Mouse (Mus musculus) limb, embryonic 14.5 days (tissue): ENCODE measurements around the gene Ggact. TPM values are rescaled to one million over a fixed set of nuclear protein-coding genes. Genes with fewer than 3 reads are reported as not detected.

Source experiments
- ATAC-seq: fragments of 200-750 bp; cut with Nextera tagmentation; 2 replicates; pipeline ENCODE4 v1.8.0; 2017; ENCODE audit warnings: low read depth, moderate number of reproducible peaks, moderate TSS enrichment; ENCODE audit not compliant: low FRiP score
- DNase-seq: peaks from one replicate; pipeline ENCODE4 v3.0.0-alpha.2; 2015; ENCODE audit warnings: low spot score
- H3K27ac ChIP-seq: fragments of 300-500 bp; sonication (generic); replicated peaks from 2 replicates; pipeline ENCODE4 v1.5.1; 2014; ENCODE audit warnings: low read depth, mild to moderate bottlenecking, low read length, moderate library complexity, mixed read lengths
- H3K27me3 ChIP-seq: fragments of 300-500 bp; sonication (generic); 2 replicates; pipeline ENCODE4 v1.6.1; 2014; ENCODE audit warnings: low read length, mixed read lengths; ENCODE audit not compliant: control insufficient read depth, insufficient read depth
- H3K36me3 ChIP-seq: fragments of 300-500 bp; sonication (generic); 2 replicates; pipeline ENCODE4 v1.6.1; 2014; ENCODE audit warnings: mild to moderate bottlenecking, low read length, moderate library complexity, mixed read lengths; ENCODE audit not compliant: control insufficient read depth, insufficient read depth
- H3K4me1 ChIP-seq: fragments of 300-500 bp; sonication (generic); 2 replicates; pipeline ENCODE4 v1.6.1; 2014; ENCODE audit warnings: antibody characterized with exemption, low read length, mixed read lengths; ENCODE audit not compliant: control insufficient read depth, insufficient read depth
- H3K4me2 ChIP-seq: fragments of 300-500 bp; sonication (generic); replicated peaks from 2 replicates; pipeline ENCODE4 v1.6.1; 2014; ENCODE audit warnings: low read depth, mild to moderate bottlenecking, low read length, moderate library complexity; ENCODE audit not compliant: severe bottlenecking
- H3K4me3 ChIP-seq: fragments of 300-500 bp; sonication (generic); replicated peaks from 2 replicates; pipeline ENCODE4 v1.5.1; 2014; ENCODE audit warnings: low read length
- H3K9ac ChIP-seq: fragments of 300-500 bp; sonication (generic); 2 replicates; pipeline ENCODE4 v1.6.1; 2014; ENCODE audit warnings: mild to moderate bottlenecking, low read depth, low read length, moderate library complexity; ENCODE audit not compliant: severe bottlenecking
- H3K9me3 ChIP-seq: fragments of 300-500 bp; sonication (generic); 2 replicates; pipeline ENCODE4 v1.6.1; 2016; ENCODE audit warnings: low read length; ENCODE audit not compliant: control insufficient read depth
- POLR2A ChIP-seq: fragments of 200-500 bp; IDR thresholded peaks from 2 replicates; pipeline ENCODE4 v1.8.0; 2012; ENCODE audit warnings: inconsistent platforms, mild to moderate bottlenecking, moderate library complexity, borderline replicate concordance; ENCODE audit not compliant: insufficient read depth, insufficient read length; ENCODE audit errors: extremely low read depth
- WGBS: fragments of 180-500 bp; shearing (Covaris S2); extraction: QIAGEN DNeasy Blood & Tissue Kit; methylation state at CpG from one replicate; pipeline ENCODE4 v1.1.7; 2014; 5-methylcytosine and 5-hydroxymethylcytosine counted together
- polyA plus RNA-seq, 2 experiments: library from polyadenylated mRNA; depleted of rRNA in 1 of 2; stranded (reverse) in 1 of 2; unstranded in 1 of 2; fragments of >200 nt; fragmentation: Nextera tagmentation in 1 of 2; extraction: Ambion mirVana in 1 of 2; gene quantifications; 2 replicates each; pipeline versions ENCODE4 v1.2.1 to v1.2.3; 2012 to 2014

The Ggact gene
- polyA plus RNA-seq, 2 experiments: 6.6 to 9.1 TPM

DNA sequence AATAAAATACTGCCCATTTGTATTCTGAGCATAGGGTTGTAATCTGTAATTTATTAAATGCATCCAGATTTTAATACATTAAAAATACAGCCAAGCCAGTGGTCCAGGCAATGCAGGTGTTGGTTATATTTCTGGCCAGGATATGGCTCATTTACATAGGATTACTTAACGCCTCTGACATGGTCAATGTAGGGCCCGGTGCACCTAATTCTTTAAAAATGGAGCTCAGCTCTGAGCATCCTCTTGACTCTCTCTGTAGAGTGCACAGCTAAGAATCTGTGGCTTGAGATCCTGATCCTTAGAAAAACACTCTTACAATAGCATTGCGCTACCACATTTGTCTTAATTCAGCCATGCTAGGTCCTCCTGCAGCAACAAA, 29.9 kb upstream of the Ggact start:
- Histone ChIP-seq H3K4me2 (no peak overlapping the region), H3K4me1 (no peaks in the 10 kb centered on the region)

DNA sequence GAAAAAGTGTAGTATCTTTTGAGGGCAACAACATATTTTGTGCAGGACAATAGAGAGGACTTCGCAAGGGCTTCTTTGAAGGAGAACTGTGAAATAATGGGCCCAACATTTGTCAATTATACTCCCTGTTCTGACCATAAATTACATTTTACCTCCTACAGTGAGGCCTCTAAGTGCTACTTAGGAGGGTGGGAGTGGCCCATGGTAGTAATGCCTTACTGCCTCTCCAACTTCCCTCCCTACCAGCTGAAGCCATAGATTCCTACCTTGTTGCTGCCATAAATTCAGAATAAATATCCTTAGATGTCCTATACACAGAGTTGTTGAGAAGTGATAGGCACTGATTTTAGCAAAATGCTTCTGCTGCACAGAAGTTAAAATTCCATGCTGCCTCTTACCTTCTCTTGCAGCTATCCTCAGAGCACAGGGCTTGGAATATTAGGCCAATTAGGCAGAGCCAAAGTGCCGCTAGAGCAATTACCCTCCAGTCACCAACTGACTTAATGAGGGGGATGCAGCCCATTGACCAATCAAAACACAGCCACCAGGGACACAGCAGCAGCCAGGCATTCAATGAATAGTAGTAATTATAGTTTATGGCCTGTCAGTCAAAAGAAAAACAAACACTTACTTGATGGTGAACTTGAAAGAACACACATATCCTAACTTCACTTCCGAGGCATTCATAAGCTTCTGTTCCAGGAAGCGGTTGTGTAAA, 29.4 kb upstream of the Ggact start:
- Histone ChIP-seq H3K9me3 (no peaks in the 10 kb centered on the region), H3K9ac (no peak overlapping the region), H3K27ac (no peak overlapping the region), H3K4me3 (no peak overlapping the region), H3K27me3 (no peaks in the 10 kb centered on the region), H3K4me1 (no peaks in the 10 kb centered on the region), H3K36me3 (peaks cover 37% of the 10 kb centered on the region), H3K4me2 (no peak overlapping the region)
- WGBS: 31% methylated on average over 4 of the region's 4 CpGs
- no peak for ATAC-seq
- DNase-seq: no peak
- TF ChIP-seq POLR2A: no peak

More for the DNA sequence above, 29.9 kb upstream of the Ggact start:
- Histone ChIP-seq H3K36me3 (peaks cover 40% of the 10 kb centered on the region), H3K9ac (no peak overlapping the region), H3K27me3 (no peaks in the 10 kb centered on the region), H3K4me3 (no peak overlapping the region), H3K9me3 (no peaks in the 10 kb centered on the region), H3K27ac (no peak overlapping the region)
- DNase-seq (no peak), ATAC-seq (no peak)
- TF ChIP-seq POLR2A: no peak
- 60% methylated on average over 3 of the region's 3 CpGs for WGBS

DNA sequence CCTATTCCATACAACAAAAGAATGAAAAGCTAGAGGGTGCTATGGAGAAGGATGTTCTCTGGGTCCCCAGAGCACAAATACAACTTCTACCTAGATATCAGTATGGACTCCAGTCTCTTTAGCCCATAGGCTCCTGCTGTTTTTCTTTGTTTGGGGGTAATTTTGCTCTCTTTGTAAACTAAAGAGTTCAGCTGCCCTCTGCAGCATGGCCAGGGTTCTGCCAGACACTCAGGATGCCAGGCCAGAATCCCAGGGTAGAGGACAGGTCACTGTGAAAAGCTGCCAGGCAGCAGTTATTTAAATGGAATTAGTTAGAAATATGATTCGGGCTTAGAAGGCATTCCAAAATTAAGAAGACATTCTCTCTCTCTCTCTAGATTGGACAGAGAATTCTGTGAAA, 22.9 kb upstream of the Ggact start:
- Histone ChIP-seq H3K27ac (no peak overlapping the region), H3K27me3 (no peaks in the 10 kb centered on the region), H3K9me3 (no peaks in the 10 kb centered on the region), H3K4me1 (no peaks in the 10 kb centered on the region), H3K9ac (no peak overlapping the region), H3K36me3 (peaks cover 18% of the 10 kb centered on the region), H3K4me2 (no peak overlapping the region), H3K4me3 (no peak overlapping the region)
- WGBS: 87% methylated on average over 1 of the region's 1 CpGs
- DNase-seq (no peak), ATAC-seq (no peak)
- no peak for TF ChIP-seq POLR2A

DNA sequence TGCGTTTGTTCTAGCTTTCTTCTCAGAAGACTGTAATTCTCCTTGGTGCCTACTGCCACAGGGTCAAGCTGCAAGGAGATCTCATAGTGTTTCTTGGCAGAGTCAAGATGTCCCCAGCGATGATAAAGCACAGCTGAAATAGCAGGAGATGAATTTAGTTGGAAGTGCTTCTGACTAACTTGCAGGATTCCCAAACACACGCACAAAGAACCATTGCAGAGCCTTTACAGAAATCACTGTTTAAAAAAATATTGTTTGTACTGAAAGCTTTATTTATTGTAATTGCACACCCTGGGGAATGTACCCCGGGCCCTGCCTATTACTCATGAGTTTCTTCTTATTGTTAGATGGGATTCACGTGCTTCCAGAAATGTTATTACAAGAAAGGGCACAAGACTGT, 6.5 kb upstream of the Ggact start:
- Histone ChIP-seq H3K27me3 (no peaks in the 10 kb centered on the region), H3K36me3 (peaks cover 5% of the 10 kb centered on the region; the same call in 1 of the 2 replicates), H3K4me2 (no peak overlapping the region), H3K9ac (no peak overlapping the region), H3K4me1 (no peaks in the 10 kb centered on the region), H3K27ac (no peak overlapping the region), H3K4me3 (no peak overlapping the region), H3K9me3 (no peaks in the 10 kb centered on the region)
- TF ChIP-seq POLR2A: no peak
- DNase-seq (no peak), ATAC-seq (no peak)
- WGBS: 79% methylated on average over 5 of the region's 5 CpGs

DNA sequence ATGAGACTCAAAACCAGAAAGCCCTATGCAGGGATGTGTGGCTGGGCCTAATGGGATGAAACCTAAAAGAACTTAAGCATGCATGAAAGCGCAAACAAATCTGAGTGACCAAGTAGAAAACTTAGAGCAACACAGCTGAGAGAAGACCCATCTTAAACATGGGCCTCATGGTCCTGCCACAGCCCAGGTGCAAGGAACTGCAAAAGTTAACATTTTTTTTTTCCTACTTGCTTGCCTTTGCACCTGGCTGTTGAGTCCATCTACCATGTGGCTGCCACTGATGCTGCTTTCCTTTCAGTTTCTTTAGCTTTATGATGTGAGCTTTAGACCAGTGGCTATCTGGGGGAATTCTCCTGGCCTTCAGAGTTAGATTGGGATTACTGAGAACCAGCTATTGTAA, 4.1 kb upstream of the Ggact start:
- Histone ChIP-seq H3K9ac (no peak overlapping the region), H3K9me3 (no peaks in the 10 kb centered on the region), H3K27ac (no peak overlapping the region), H3K4me1 (no peaks in the 10 kb centered on the region), H3K27me3 (no peaks in the 10 kb centered on the region), H3K36me3 (peaks cover 5% of the 10 kb centered on the region; the same call in 1 of the 2 replicates), H3K4me2 (no peak overlapping the region), H3K4me3 (no peak overlapping the region)
- WGBS: 86% methylated on average over 1 of the region's 1 CpGs
- DNase-seq (no peak), ATAC-seq (no peak)
- TF ChIP-seq POLR2A: no peak
